Mouse (Mus musculus) G1E (cell line): ENCODE measurements around the gene Oat. TPM values are rescaled to one million over a fixed set of nuclear protein-coding genes. Genes with fewer than 3 reads are reported as not detected.

ENCODE experiments used
- ATAC-seq: 2 replicates; pipeline ENCODE4 v1.8.0; 2016; ENCODE audit warnings: mild to moderate bottlenecking; ENCODE audit not compliant: insufficient number of reproducible peaks, poor library complexity, low FRiP score, severe bottlenecking; ENCODE audit errors: extremely low read depth
- DNase-seq: peaks from one replicate; pipeline ENCODE4 v3.0.0; 2012; ENCODE audit warnings: low spot score
- H3K27me3 ChIP-seq: 2 replicates; pipeline ENCODE4 v1.6.1; 2012; ENCODE audit warnings: mild to moderate bottlenecking, low read length, inconsistent platforms; ENCODE audit not compliant: insufficient read depth
- H3K36me3 ChIP-seq: replicated peaks from 2 replicates; pipeline ENCODE3; 2012; ENCODE audit warnings: mild to moderate bottlenecking, inconsistent platforms
- H3K4me1 ChIP-seq: 2 replicates; pipeline ENCODE4 v1.6.1; 2012; ENCODE audit warnings: low read depth, low read length, inconsistent platforms, mixed read lengths; ENCODE audit not compliant: insufficient read depth
- H3K4me3 ChIP-seq: 2 replicates; pipeline ENCODE4 v1.5.1; 2012; ENCODE audit warnings: low read depth, mild to moderate bottlenecking, inconsistent platforms, low read length, moderate library complexity, mixed read lengths
- H3K9me3 ChIP-seq: replicated peaks from 2 replicates; pipeline ENCODE4 v1.6.1; 2012; ENCODE audit warnings: inconsistent platforms
- CTCF ChIP-seq: IDR thresholded peaks from 2 replicates; pipeline ENCODE4 v1.5.1; 2012; ENCODE audit warnings: low read depth, low read length, inconsistent platforms, mixed read lengths
- GATA1 ChIP-seq: IDR thresholded peaks from 2 replicates; pipeline ENCODE4 v1.6.1; 2012; ENCODE audit warnings: borderline replicate concordance, low read length, inconsistent platforms, mixed read lengths
- GATA2 ChIP-seq: IDR thresholded peaks from 2 replicates; pipeline ENCODE4 v1.6.1; 2012; ENCODE audit warnings: low read depth, low read length, inconsistent platforms, borderline replicate concordance
- POLR2AphosphoS5 ChIP-seq: IDR thresholded peaks from 2 replicates; pipeline ENCODE4 v1.6.1; 2012; ENCODE audit warnings: low read depth, low read length, inconsistent platforms; ENCODE audit not compliant: insufficient replicate concordance
- TAL1 ChIP-seq: conservative IDR thresholded peaks from 2 replicates; pipeline ENCODE4 v1.6.1; 2012; ENCODE audit warnings: low read depth, low read length, inconsistent platforms, mixed read lengths
- polyA plus RNA-seq: library from polyadenylated mRNA; stranded (reverse); fragments of >175 nt; gene quantifications from 2 replicates; pipeline ENCODE4 v1.2.3, GENCODE M21; 2012
- total RNA-seq, 2 experiments: library from RNA; stranded (forward) in 1 of 2; stranded (reverse) in 1 of 2; fragments of 200-1000 nt in 1 of 2; fragments of >200 nt in 1 of 2; fragmentation: Nextera tagmentation in 1 of 2; gene quantifications; 2 replicates each; pipeline ENCODE4 v1.2.3; 2014 to 2017

The Oat gene
- total and polyA plus RNA-seq, 3 experiments = 2.5 to 109 (median 72.4) TPM

DNA sequence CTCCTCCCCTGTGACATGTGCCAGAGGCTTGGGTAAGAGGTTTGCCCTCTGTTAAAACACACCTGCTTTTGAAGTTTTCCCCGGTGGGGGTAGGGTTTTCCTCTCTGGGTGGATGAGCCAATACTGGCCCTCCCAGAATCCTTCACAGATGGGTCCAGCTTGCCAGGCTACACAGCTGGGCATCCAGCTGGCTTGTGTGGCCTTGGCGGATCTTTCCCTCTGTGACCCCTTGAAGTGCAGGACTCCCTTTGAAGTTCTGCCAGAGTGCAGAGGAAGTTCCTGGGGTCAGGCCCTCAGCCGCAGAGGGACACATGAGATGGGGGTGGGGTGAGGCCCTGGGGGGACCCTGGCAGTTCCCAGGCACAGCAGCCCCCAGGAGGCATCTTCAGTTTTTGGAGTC is 39.1 kb upstream of the Oat start:
- peaks cover 11% of the 10 kb centered on the region; the same call in 1 of the 2 replicates for H3K27me3 ChIP-seq
- peaks cover 7% of the 10 kb centered on the region for H3K4me1 ChIP-seq
- DNase-seq (no peak), ATAC-seq (no peak)
- no peaks in the 10 kb centered on the region for H3K9me3 ChIP-seq
- no peak overlapping the region for H3K4me3 ChIP-seq
- no peak for TF ChIP-seq GATA1
- TF ChIP-seq POLR2AphosphoS5 = no peak
- TF ChIP-seq GATA2 = no peak
- no peak for TF ChIP-seq TAL1
- no peak for TF ChIP-seq CTCF
- H3K36me3 ChIP-seq = no peaks in the 10 kb centered on the region

DNA sequence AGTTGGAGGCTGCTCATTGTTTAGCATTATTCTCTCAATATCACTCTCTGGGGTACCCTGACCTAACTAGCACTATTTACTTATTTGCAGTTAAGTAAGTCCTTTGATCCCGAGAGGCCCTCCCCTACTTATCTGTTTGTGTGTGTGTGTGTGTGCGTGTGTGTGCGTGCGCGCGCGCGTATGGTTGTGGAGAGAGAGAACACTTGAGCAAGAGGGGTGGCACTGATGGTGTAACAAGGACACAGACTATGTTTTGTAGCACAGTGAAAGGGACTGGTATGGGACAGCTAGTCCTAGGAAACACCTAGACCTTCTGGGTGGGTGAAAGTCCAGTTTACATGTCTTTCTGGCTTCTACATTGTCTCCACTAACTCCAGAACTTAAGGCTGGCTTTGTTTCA is 35.3 kb upstream of the Oat start:
- H3K4me3 ChIP-seq = no peak overlapping the region
- peaks cover 8% of the 10 kb centered on the region; the same call in 1 of the 2 replicates for H3K27me3 ChIP-seq
- DNase-seq (no peak), ATAC-seq (no peak)
- no peaks in the 10 kb centered on the region for H3K9me3 ChIP-seq
- H3K4me1 ChIP-seq = peaks cover 8% of the 10 kb centered on the region
- TF ChIP-seq POLR2AphosphoS5 (no peak), GATA2 (no peak), GATA1 (no peak), TAL1 (no peak), CTCF (no peak)
- H3K36me3 ChIP-seq = no peaks in the 10 kb centered on the region

DNA sequence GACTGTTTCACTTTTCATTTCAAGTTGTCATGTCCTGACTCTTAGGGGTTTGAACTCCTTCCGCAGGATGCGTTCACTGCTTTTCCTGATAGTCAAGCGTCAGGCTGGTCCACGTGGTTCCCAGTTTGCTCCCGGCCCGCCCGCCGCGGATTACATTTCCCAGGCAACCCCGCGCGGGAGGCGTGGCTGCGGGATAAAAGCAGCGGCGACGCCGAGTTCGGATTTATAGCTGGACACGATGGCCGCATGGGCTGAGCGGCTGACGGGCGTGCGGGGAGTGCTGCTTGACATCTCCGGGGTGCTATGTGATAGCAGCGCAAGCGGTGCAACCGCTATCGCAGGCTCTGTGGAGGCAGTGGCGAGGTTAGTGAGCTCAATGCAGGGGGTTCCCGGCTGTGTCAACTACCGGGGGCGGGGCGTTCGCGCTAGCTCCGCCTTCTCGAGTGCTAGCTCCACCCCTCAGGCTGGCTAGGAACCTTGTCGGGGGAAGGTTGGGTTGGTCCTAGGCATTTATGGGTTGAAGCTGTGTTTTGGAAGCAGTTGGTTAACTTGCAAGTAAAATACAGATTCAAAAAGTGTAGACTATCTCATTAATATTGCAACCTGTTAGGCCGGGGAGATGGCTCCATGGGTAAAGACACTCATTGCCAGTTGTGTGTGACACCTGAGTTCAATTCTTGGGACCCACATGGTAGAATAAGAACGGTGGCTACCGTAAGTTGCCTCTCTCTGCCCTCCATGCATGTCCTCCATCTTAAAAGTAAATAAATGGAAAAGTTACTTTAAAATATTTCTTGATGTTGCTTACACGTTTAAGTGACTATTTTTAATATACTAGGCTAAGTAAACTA is 34.5 kb upstream of the Oat start, which contains the start of gene Lhpp:
Gene Lhpp, plus strand, starts transcription at position 171 of the 851 bp plus-strand sequence.
- peaks cover 9% of the 10 kb centered on the region for H3K27me3 ChIP-seq
- peak within 1 kb of the TSS; percentile 72 for H3K4me3 ChIP-seq
- H3K36me3 ChIP-seq = no peaks in the 10 kb centered on the region
- peaks cover 8% of the 10 kb centered on the region for H3K4me1 ChIP-seq
- DNase-seq = peak; percentile 21
- ATAC-seq = peak; percentile 40; the same call in 1 of the 2 replicates
- no peak for TF ChIP-seq CTCF
- no peak for TF ChIP-seq GATA1
- no peaks in the 10 kb centered on the region for H3K9me3 ChIP-seq

DNA sequence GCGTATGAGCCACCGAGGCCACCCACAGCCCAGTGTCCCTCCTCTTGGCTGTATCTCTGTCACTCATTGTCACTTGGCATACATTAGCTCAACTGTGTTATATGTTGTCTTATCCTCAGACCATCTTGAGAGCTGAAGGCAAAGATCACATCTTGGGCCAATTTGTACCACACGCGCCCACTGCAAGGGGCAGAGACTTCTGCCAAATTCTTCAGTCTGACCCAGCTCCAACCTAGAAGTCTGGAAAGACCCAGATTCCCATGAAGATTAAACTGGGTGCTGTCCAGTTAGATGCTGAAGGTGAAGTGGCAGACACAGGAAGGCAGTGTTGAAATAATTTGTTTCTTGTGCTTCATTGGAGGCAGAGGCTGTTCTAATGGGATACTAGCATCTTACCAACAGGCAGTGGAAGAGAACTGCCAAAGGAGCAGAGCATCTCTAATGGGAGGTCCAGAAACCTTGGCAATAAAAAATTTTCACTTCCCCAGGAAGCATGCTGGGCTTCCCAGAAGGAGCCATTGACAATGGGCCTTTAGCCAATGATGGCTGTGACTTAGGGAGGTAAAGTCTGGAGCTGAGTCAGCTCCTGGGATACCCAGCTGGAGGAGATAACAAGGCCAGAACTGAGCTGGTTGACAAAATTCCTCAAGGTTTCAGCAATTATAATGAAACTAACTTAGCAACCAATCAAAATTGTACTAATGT is 32.3 kb upstream of the Oat start:
- no peak for TF ChIP-seq GATA2
- TF ChIP-seq POLR2AphosphoS5 = no peak
- TF ChIP-seq CTCF = no peak
- no peak for TF ChIP-seq TAL1
- TF ChIP-seq GATA1 = no peak
- peaks cover 12% of the 10 kb centered on the region for H3K27me3 ChIP-seq
- no peaks in the 10 kb centered on the region for H3K9me3 ChIP-seq
- no peak for DNase-seq
- ATAC-seq = no peak
- H3K4me3 ChIP-seq = no peak overlapping the region
- H3K36me3 ChIP-seq = no peaks in the 10 kb centered on the region
- H3K4me1 ChIP-seq = peaks cover 8% of the 10 kb centered on the region

DNA sequence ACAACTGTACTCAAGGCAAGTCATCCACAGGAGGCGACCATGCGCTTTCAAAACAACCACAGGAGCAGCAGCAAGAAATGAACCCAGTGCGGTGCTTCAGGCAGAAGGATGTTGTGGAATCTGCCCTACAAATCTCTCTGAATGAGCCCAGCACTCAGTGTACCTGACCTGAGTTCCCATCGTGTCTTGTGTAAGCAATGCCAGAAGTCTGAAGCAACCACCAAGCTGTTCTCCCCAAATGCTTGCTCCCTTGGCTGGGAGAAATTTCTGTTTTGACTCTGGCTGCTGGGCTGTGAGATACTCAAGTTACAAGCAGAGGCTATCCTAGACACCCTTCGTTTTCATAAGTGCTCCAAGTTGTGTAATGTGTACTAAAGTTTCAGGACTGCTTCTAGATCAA is 29.5 kb upstream of the Oat start:
- Histone ChIP-seq H3K27me3 (peaks cover 22% of the 10 kb centered on the region), H3K4me1 (peaks cover 5% of the 10 kb centered on the region), H3K9me3 (no peaks in the 10 kb centered on the region), H3K36me3 (no peaks in the 10 kb centered on the region), H3K4me3 (no peak overlapping the region)
- TF ChIP-seq TAL1 (no peak), GATA2 (no peak), CTCF (no peak), POLR2AphosphoS5 (no peak), GATA1 (no peak)
- no peak for DNase-seq
- no peak for ATAC-seq

DNA sequence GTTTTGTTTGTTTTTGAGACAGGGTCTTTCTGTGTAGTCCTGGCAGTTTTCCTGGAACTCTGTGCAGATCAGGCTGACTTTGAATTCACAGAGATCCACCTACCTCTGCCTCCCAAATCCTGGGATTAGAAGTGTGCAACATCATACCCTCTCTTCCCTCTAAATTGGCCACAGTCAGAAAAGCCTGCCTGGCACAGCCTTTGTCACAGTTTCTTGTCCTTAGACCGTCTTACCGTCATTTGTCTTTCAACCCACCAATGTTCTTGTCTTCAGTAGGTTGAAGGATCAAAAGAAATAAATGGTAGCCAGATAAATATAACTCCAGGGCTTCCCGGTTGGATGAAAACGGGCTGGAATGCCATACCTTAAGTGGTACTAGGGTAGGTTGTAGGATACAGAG is 28.5 kb upstream of the Oat start:
- ATAC-seq (no peak), DNase-seq (no peak)
- Histone ChIP-seq H3K4me1 (no peaks in the 10 kb centered on the region), H3K9me3 (no peaks in the 10 kb centered on the region), H3K4me3 (no peak overlapping the region), H3K36me3 (no peaks in the 10 kb centered on the region), H3K27me3 (peaks cover 17% of the 10 kb centered on the region)
- TF ChIP-seq GATA2 = no peak
- no peak for TF ChIP-seq GATA1
- TF ChIP-seq CTCF = no peak
- TF ChIP-seq TAL1 = no peak
- TF ChIP-seq POLR2AphosphoS5 = no peak
